Mouse (Mus musculus) v-Abl transformed pro-B cells (cell line): ENCODE measurements around the gene Ap3d1.

Source experiments
- in situ Hi-C, 2 experiments: fragments of 400-800 bp; cut with MboI; formaldehyde crosslinking; loops; one replicate each; pipeline ENCODE4 v1.15.1; 2025; ENCODE audit not compliant: unreplicated experiment in 2 of 2

The Ap3d1 gene

GRCm38 (mm10) chr10:80710834-80711233 lies 31.2 kb downstream of the Ap3d1 start:
- in situ Hi-C loops: no loop called here

DNA sequence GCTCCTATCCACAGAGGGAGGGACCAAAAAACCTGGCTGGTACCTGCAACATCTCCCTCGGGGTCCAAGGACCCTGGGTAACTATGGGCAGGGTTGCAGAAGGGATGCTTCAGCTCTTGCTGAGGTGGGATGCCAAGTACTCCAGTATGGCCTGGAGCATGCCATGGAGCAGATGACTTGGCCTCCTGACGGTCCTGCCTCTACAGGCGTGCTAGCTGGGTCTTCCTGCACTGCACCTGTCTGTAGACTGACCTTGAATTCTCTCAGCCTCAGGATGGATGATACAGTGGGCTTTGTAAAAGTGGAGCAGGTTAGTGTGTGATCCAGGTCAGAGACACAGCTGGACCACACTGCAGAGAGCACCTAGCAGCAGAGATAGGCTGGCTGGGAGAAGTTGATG lies 36.6 kb downstream of the Ap3d1 start:
- in situ Hi-C loops: no loop called here

DNA sequence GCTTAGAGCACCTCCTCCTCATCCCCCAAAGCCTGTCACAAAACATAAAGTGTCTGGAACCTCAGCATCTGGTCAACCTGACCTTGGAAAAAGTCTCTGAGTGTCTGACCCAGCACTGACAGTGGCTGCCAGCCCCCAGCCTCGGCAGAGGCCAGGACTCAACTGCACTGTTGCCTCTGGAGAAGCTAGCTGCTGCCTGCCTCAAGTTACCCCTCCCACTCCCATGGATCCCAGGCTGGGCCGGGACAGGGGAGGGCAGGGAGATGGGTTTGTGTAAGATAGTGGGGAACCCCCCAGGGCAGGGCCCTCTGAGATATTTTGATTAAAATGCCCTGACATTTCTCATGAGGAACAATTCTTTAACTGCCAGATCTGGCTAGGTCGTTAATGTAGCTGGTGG lies 37.0 kb downstream of the Ap3d1 start:
- in situ Hi-C loops: no loop called here

- in situ Hi-C loops: no loop called here
These were observed 37.6 kb downstream of the Ap3d1 start for GRCm38 (mm10) chr10:80704418-80704817.

GRCm38 (mm10) chr10:80703643-80704042 lies 38.4 kb downstream of the Ap3d1 start:
- in situ Hi-C loops: no loop called here

GRCm38 (mm10) chr10:80702536-80703390 lies 39.3 kb downstream of the Ap3d1 start:
- in situ Hi-C loops: no loop called here

DNA sequence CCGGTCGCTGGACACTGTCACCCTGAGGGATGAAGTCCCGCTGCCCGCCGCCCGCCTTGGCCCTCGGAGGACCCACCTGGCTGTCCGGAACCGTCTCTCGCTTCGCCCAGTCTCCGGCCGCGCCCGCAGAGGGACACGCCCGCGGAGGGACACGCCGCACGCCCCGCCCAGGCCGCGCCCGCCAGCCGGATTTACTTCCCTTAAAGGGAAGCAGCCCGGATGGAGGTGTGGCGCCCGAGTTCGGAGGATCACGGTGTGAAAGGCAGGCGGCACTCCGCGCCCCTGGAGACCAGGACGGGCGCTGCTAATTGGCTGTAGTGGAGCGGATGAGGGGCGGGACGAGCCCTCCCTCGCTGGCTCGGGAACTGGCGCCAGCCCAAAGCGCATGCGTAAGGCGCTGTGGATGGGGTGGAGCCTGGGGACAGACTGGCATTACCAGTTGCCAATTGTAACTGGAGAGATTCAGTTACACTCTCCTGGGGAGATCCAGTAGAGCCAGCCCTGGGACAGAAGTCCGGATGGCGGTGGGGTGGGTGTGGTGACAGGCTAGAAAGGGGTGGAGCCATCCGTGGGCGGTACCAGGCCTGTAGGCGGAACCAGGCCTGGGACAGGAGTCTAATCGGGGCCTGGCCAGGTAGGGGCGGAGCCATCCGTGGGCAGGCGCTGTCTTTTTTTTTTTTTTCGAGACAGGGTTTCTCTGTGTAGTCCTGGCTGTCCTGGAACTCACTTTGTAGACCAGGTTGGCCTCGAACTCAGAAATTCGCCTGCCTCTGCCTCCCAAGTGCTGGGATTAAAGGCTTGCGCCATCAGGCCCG lies 40.1 kb downstream of the Ap3d1 start, which contains the start of the genes Mob3a and Izumo4:
Mob3a (minus strand) TSS at position 257 of the 815 bp plus-strand sequence.
Izumo4 (plus strand) TSS at position 464 of the 815 bp plus-strand sequence.
- in situ Hi-C loops: no loop called here

GRCm38 (mm10) chr10:80700732-80701131 lies 41.3 kb downstream of the Ap3d1 start:
- in situ Hi-C loops: no loop called here

DNA sequence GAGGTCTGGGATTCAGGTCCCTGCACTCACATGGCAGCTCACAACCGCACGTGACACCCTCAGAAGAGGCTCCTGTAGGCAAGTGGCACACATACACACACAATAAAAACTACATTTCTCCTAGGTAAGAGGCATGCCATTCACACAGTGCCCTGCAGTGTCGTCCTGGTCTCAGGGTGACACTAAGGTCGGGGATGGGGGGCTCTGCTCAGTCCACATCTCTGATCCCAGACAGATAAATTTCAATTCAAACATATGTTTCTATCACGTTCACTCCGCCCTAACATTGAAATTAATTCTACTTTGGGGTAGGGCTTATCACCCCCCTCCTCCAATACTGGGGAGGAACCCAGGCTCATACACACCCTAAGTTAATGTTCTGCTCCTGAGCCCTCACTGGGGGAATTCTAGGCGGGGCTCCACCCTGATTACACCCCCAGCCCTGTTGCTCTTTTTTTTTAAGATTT lies 42.0 kb downstream of the Ap3d1 start:
- in situ Hi-C loops: no loop called here

- in situ Hi-C loops: loop anchor here (25.0 kb wide), 2 partner anchors 261 to 536 kb away; partner anchors contain the start of genes 1600002K03Rik (in 1 of the 2), Cirbp (in 1 of the 2) and Tcf3 (in 1 of the 2)
These were observed 43.5 kb downstream of the Ap3d1 start for GRCm38 (mm10) chr10:80698605-80699004.

DNA sequence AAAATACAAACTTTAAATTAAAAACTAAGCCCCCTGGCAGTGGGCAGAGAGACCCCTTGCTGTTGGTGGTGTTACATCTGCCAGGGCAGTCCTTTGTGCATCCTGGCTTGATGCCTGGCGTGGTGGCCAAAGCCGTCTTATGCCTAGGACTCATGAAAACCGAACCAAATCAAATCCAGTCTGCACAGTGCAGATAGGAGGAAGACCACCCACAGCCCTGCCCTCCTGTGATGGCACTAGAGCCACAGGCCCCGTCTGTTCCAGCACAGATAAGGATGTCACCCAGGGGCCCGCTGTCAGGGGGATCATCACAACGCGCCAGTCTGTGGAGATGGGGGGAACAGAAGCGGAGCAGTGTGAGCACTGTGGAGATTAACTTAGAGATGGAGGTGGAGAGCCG lies 44.3 kb downstream of the Ap3d1 start:
- in situ Hi-C loops: loop anchor here (25.0 kb wide), 2 partner anchors 261 to 536 kb away; partner anchors contain the start of genes 1600002K03Rik (in 1 of the 2), Cirbp (in 1 of the 2) and Tcf3 (in 1 of the 2)

- in situ Hi-C loops: loop anchor here (25.0 kb wide), 2 partner anchors 260 to 535 kb away; partner anchors contain the start of genes 1600002K03Rik (in 1 of the 2), Cirbp (in 1 of the 2) and Tcf3 (in 1 of the 2)
These were observed 44.7 kb downstream of the Ap3d1 start for GRCm38 (mm10) chr10:80697393-80697787.

- in situ Hi-C loops: loop anchor here (25.0 kb wide), 2 partner anchors 259 to 534 kb away; partner anchors contain the start of genes 1600002K03Rik (in 1 of the 2), Cirbp (in 1 of the 2) and Tcf3 (in 1 of the 2)
These were observed 45.3 kb downstream of the Ap3d1 start for GRCm38 (mm10) chr10:80696502-80697392.

DNA sequence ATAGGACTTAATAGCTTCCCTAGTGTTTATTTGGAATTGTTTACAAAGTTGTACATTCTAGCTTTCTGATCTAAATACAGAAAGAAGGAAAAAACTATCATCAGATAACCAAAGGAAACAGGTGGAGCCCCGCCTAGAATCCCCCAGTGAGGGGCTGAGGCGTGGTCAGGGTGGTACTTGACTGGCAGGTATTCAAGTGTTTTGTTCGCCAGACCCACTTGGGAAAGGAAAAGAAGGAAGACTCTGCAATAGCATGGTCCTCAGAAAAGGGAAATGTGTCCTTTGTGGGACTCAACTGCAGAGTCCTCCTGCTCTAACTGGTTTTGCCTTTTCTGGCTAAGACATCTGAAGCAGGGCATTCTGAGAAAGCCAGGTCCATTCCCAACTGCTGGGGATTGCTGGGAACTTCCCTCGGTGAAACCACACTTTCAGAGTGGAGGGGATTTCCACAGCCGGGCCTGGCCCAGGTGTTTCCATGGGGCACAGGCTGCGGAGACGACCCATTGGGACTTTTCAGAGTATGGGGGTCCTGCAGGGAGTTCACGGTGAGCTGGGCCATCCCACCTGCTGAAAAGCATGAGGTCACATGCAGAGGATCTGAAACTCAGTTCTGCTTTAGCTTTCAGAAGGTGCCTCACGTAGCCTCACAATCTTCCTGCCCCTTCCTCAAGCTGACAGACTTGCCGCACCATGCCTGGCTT lies 46.1 kb downstream of the Ap3d1 start:
- in situ Hi-C loops: loop anchor here (25.0 kb wide), 2 partner anchors 259 to 534 kb away; partner anchors contain the start of genes 1600002K03Rik (in 1 of the 2), Cirbp (in 1 of the 2) and Tcf3 (in 1 of the 2)

DNA sequence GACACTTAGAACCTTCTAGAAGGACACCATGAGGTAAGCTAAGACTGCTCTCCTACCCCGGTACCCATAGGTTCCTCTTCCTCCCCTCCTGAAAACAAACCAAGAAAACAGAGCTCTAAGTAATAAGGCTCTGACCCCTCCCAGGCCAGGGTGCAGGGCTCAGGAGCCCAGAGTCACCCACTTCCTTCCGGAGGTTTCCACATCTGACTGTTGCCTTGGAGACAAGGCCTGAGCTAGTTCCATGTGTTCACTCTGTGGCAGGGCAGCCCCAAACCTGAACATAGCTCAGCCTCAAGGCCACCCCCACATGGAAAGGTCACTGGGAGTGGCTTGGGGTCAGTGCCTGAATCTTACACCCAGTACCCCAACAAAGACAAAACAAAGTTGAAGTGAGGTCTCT lies 46.9 kb downstream of the Ap3d1 start:
- in situ Hi-C loops: loop anchor here (25.0 kb wide), 2 partner anchors 258 to 533 kb away; partner anchors contain the start of genes 1600002K03Rik (in 1 of the 2), Cirbp (in 1 of the 2) and Tcf3 (in 1 of the 2)

DNA sequence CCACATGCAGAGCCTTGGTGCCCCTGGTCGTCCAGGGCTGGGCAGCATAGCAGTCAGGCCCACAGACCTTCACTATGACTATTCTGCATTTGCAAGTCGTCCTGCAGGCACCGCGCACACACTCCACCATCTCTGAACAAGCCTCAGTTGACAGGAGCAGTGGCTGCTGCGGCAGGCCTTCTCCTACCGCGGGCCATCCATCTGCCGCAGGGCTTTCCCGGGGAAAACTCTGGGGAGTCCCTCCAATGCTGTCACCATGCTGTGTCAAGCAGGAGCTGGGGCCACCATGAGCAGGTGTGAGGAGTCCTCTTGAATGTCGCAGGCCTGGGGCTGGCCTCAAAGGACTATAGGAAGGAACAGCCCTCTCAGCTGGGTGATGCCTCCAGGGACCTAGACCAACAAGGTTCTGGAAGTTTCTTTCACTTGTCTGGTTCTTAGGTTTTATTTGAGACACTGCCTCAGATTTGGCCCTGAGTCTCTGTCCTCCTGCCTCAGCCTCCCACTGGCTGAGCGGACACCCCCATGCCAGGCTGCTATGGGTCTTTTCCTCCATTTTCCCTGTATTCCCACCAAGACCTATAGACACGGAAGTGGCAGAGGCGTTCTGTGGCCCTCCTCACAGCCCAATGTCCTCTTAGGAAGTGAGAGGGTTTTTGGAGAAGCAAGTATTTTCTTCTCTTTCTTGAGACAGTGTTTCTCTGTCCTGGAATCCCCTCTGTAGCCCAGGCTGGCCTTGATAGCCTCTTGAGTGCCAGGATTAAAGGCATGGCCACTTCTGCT lies 47.7 kb downstream of the Ap3d1 start:
- in situ Hi-C loops: loop anchor here (5.0 to 25.0 kb wide), 3 partner anchors 37 to 532 kb away; partner anchors contain the start of genes 1600002K03Rik (in 1 of the 2), Btbd2 (in 1 of the 2), Cirbp (in 1 of the 2) and Tcf3 (in 1 of the 2)

- in situ Hi-C loops: loop anchor here (5.0 to 25.0 kb wide), 3 partner anchors 36 to 531 kb away; partner anchors contain the start of genes 1600002K03Rik (in 1 of the 2), Btbd2 (in 1 of the 2), Cirbp (in 1 of the 2) and Tcf3 (in 1 of the 2)
These were observed 48.5 kb downstream of the Ap3d1 start for GRCm38 (mm10) chr10:80693401-80694045.
